Mouse (Mus musculus) cortical plate, adult 2 months (tissue): ENCODE data around the gene Psma1. TPM values are rescaled to one million over a fixed set of nuclear protein-coding genes. Genes with fewer than 3 reads are reported as not detected.

ENCODE experiments used
- H3K27ac ChIP-seq: fragments of 200-500 bp; 2 replicates; pipeline ENCODE4 v1.5.1; 2012; ENCODE audit warnings: low read length, control low read depth, inconsistent platforms; ENCODE audit not compliant: insufficient read depth
- H3K4me1 ChIP-seq: fragments of 200-500 bp; 2 replicates; pipeline ENCODE4 v1.6.1; 2011; ENCODE audit warnings: low read length; ENCODE audit not compliant: control insufficient read depth, insufficient read depth
- H3K4me3 ChIP-seq: fragments of 200-500 bp; 2 replicates; pipeline ENCODE4 v1.5.1; 2011; ENCODE audit warnings: mild to moderate bottlenecking, low read length, control low read depth; ENCODE audit not compliant: insufficient read depth
- CTCF ChIP-seq: fragments of 200-500 bp; IDR thresholded peaks from 2 replicates; pipeline ENCODE4 v1.5.1; 2011; ENCODE audit warnings: mild to moderate bottlenecking, control low read depth, low read length; ENCODE audit not compliant: insufficient read depth; ENCODE audit errors: extremely low read depth
- POLR2A ChIP-seq: fragments of 200-500 bp; IDR thresholded peaks from 2 replicates; pipeline ENCODE4 v1.6.1; 2011; ENCODE audit warnings: mild to moderate bottlenecking, low read length, control low read depth; ENCODE audit not compliant: insufficient read depth; ENCODE audit errors: extremely low read depth
- polyA plus RNA-seq: library from polyadenylated mRNA; depleted of rRNA; stranded (reverse); fragments of >200 nt; gene quantifications from 2 replicates; pipeline ENCODE4 v1.2.3, GENCODE M21; 2012; rRNA removed

The Psma1 gene
- polyA plus RNA-seq, 1 experiment = 156 TPM

- H3K4me1 ChIP-seq = no peaks in the 10 kb centered on the region
- no peak overlapping the region for H3K4me3 ChIP-seq
- no peak overlapping the region for H3K27ac ChIP-seq
- TF ChIP-seq CTCF = no peak
- no peak for TF ChIP-seq POLR2A
Observed at GRCm38 (mm10) chr7:114220433-114220832, 55.5 kb downstream of the Psma1 start.

- H3K4me3 ChIP-seq = no peak overlapping the region
- no peaks in the 10 kb centered on the region for H3K4me1 ChIP-seq
- TF ChIP-seq POLR2A (no peak), CTCF (no peak)
- no peak overlapping the region for H3K27ac ChIP-seq
Observed at GRCm38 (mm10) chr7:114216908-114217307, 59.0 kb downstream of the Psma1 start.

Other genes starting within 250 kb of the Psma1 start
- gene Rras2, start 158.3 kb downstream of the Psma1 start, polyA plus RNA-seq = 21.2 and 21.7 TPM in 2 replicates
- gene Copb1, start 21.4 kb downstream of the Psma1 start, polyA plus RNA-seq = 38.9 and 39.4 TPM in 2 replicates
- 7.3 and 9.1 TPM in 2 replicates for gene Pde3b, start 139.2 kb upstream of the Psma1 start, polyA plus RNA-seq